Mouse (Mus musculus): ENCODE measurements around the gene Vapa. TPM values are rescaled to one million over a fixed set of nuclear protein-coding genes. Genes with fewer than 3 reads are reported as not detected.

Gene Vapa
- polyA plus RNA-seq, 1 experiment from 2014 or later: 167 TPM

GRCm38 (mm10) chr17:65615678-65616077 is 2.3 kb upstream of the Vapa start:
- Histone ChIP-seq H3K27ac (no peak overlapping the region), H3K4me2 (no peak overlapping the region), H3K27me3 (no peaks in the 10 kb centered on the region), H3K9ac (no peak overlapping the region), H3K4me1 (peaks cover 12% of the 10 kb centered on the region), H3K4me3 (replicated peaks) (no peak overlapping the region), H3K9me3 (replicated peaks) (no peaks in the 10 kb centered on the region), H3K36me3 (no peaks in the 10 kb centered on the region)
- WGBS: 42% methylated on average over 3 of the region's 3 CpGs
- no peak for ATAC-seq (replicated peaks; ENCODE audit: low FRiP score)

GRCm38 (mm10) chr17:65614431-65614830 is 1.1 kb upstream of the Vapa start:
- H3K4me1 ChIP-seq: peaks cover 18% of the 10 kb centered on the region
- peak overlapping the region; percentile 99 for H3K9ac ChIP-seq
- H3K27ac ChIP-seq: peak overlapping the region; percentile 99
- H3K27me3 ChIP-seq: no peaks in the 10 kb centered on the region
- H3K9me3 ChIP-seq (replicated peaks): no peaks in the 10 kb centered on the region
- peak overlapping the region; percentile 79 for H3K4me2 ChIP-seq
- H3K4me3 ChIP-seq (replicated peaks): peak overlapping the region; percentile 97
- ATAC-seq (replicated peaks; ENCODE audit: low FRiP score): no peak
- H3K36me3 ChIP-seq: no peaks in the 10 kb centered on the region
- under 1% methylated on average over 9 of the region's 9 CpGs for WGBS

DNA sequence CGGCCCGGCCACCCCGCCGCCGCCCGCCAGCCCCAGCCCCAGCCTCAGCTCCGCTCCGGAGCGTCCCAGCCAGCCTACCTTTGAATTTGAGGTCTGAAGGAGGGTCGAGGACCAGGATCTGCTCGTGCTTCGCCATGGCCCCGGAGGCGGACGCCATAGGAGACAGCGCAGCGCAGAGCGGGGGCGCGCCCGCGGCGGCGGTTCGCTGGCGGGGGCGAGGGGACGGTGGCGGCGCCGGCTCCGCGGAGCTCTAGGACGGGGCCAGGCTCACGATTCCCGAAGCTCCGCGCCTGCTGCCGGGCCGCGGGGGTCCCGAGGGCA is 253 bp downstream of the Vapa start:
- Histone ChIP-seq H3K4me1 (peaks cover 31% of the 10 kb centered on the region), H3K27ac (peak overlapping the region; percentile 99), H3K9me3 (replicated peaks) (no peaks in the 10 kb centered on the region), H3K36me3 (no peaks in the 10 kb centered on the region), H3K9ac (peak overlapping the region; percentile 99), H3K4me2 (peak overlapping the region; percentile 79), H3K4me3 (replicated peaks) (peak overlapping the region; percentile 97), H3K27me3 (no peaks in the 10 kb centered on the region)
- under 1% methylated on average over 39 of the region's 42 CpGs for WGBS
- ATAC-seq (replicated peaks; ENCODE audit: low FRiP score): peak; percentile 76

- H3K4me3 ChIP-seq (replicated peaks): peak overlapping the region; percentile 97
- peak overlapping the region; percentile 99 for H3K9ac ChIP-seq
- WGBS: 0% methylated on average over 63 of the region's 91 CpGs
- H3K9me3 ChIP-seq (replicated peaks): no peaks in the 10 kb centered on the region
- H3K27ac ChIP-seq: peak overlapping the region; percentile 99
- no peaks in the 10 kb centered on the region for H3K27me3 ChIP-seq
- peak overlapping the region; percentile 79 for H3K4me2 ChIP-seq
- peak; percentile 47 for ATAC-seq (replicated peaks; ENCODE audit: low FRiP score)
- peaks cover 36% of the 10 kb centered on the region for H3K4me1 ChIP-seq
- H3K36me3 ChIP-seq: no peaks in the 10 kb centered on the region
These were observed 789 bp downstream of the Vapa start for GRCm38 (mm10) chr17:65612391-65613141.

DNA sequence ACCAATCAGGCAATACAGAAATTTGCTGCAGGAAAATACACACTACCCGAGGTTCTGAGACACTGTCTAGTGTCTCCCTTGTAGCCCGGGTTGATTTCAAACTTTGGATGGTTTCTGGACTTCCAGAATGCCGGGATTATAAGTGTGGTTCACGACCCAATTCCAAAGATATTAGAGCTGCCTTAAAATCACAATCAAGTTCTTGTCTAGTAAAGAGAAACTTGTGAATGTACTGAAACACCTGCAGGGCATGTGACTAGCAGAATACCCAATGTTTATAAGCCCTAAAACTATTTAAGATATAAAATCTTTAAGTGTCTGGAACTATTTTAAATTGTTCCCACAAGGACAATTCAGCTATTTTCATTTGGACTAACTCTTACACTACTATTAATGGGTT is 1.6 kb downstream of the Vapa start:
- Histone ChIP-seq H3K4me3 (replicated peaks) (peak overlapping the region; percentile 97), H3K27ac (no peak overlapping the region), H3K4me2 (peak overlapping the region; percentile 79), H3K9ac (no peak overlapping the region), H3K9me3 (replicated peaks) (no peaks in the 10 kb centered on the region), H3K27me3 (no peaks in the 10 kb centered on the region), H3K36me3 (no peaks in the 10 kb centered on the region), H3K4me1 (peaks cover 43% of the 10 kb centered on the region)
- 6% methylated on average over 4 of the region's 4 CpGs for WGBS
- ATAC-seq (replicated peaks; ENCODE audit: low FRiP score): no peak

DNA sequence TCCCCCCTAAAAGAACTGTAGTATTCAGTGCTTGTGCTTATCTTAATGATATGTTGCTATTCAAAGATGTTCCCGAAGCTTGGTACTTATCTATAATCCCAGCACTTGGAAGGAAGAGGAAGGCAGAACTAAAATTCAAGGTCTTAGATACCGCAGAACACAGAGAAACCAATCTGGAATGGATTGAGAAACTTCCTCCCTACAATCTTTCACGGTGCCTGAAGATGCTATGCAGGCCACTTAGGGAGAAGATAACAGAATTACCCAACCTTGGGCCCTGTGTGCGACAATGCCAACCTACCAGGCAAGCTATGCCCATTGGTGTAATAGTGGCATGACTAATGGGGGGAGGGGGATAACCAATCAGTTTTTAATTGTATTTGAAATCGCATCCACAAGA is 4.6 kb downstream of the Vapa start:
- no peak overlapping the region for H3K27ac ChIP-seq
- ATAC-seq (replicated peaks; ENCODE audit: low FRiP score): no peak
- no peaks in the 10 kb centered on the region for H3K9me3 ChIP-seq (replicated peaks)
- H3K4me2 ChIP-seq: no peak overlapping the region
- WGBS: 74% methylated on average over 5 of the region's 5 CpGs
- no peaks in the 10 kb centered on the region for H3K36me3 ChIP-seq
- H3K4me1 ChIP-seq: peaks cover 55% of the 10 kb centered on the region
- H3K27me3 ChIP-seq: no peaks in the 10 kb centered on the region
- no peak overlapping the region for H3K9ac ChIP-seq
- no peak overlapping the region for H3K4me3 ChIP-seq (replicated peaks)

GRCm38 (mm10) chr17:65608312-65608687 is 5.1 kb downstream of the Vapa start:
- 88% methylated on average over 2 of the region's 2 CpGs for WGBS
- no peak overlapping the region for H3K27ac ChIP-seq
- H3K9me3 ChIP-seq (replicated peaks): no peaks in the 10 kb centered on the region

DNA sequence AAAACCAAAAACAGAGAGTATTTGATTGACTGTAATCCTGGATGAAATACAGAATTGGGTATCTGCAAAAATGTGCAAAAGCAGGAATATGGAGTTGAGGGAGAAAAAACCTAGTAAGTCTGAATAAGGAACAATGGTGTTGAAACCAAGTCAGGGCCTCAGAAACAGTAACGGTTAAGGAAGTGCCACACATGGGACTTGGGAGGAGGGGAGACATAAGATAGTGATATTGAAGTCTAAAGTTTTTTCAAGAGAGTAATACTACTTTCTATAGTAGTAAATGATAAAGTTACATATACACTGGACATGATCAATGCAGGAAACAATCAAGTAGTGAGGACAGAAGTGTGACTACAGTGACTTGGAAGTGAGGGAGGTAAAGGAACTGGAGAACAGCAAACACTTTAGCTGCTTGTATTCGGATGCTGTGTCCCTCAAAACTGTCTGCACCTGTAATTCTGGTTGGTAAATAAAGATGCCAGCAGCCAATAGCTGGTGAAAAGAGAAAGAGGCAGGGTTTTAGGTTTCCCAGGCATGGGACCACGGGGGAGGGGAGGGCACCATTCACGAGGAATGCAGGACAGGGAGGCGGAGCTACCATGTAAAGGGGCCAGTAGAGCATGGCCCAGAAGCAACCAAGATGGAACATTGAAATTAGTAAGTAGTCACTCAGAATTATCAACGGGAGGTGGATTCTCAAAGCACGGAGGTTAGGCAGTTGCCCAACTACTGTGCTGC is 5.6 kb downstream of the Vapa start:
- Histone ChIP-seq H3K4me3 (replicated peaks) (no peak overlapping the region), H3K4me2 (no peak overlapping the region), H3K4me1 (peaks cover 56% of the 10 kb centered on the region), H3K9ac (no peak overlapping the region), H3K27ac (no peak overlapping the region), H3K36me3 (no peaks in the 10 kb centered on the region), H3K9me3 (replicated peaks) (no peaks in the 10 kb centered on the region), H3K27me3 (no peaks in the 10 kb centered on the region)
- no peak for ATAC-seq (replicated peaks; ENCODE audit: low FRiP score)
- 52% methylated on average over 7 of the region's 7 CpGs for WGBS

More at GRCm38 (mm10) chr17:65608312-65608687, 5.1 kb downstream of the Vapa start:
- no peaks in the 10 kb centered on the region for H3K27me3 ChIP-seq
- H3K4me3 ChIP-seq (replicated peaks): no peak overlapping the region
- H3K9ac ChIP-seq: no peak overlapping the region
- peaks cover 56% of the 10 kb centered on the region for H3K4me1 ChIP-seq
- no peaks in the 10 kb centered on the region for H3K36me3 ChIP-seq
- no peak for ATAC-seq (replicated peaks; ENCODE audit: low FRiP score)
- no peak overlapping the region for H3K4me2 ChIP-seq

DNA sequence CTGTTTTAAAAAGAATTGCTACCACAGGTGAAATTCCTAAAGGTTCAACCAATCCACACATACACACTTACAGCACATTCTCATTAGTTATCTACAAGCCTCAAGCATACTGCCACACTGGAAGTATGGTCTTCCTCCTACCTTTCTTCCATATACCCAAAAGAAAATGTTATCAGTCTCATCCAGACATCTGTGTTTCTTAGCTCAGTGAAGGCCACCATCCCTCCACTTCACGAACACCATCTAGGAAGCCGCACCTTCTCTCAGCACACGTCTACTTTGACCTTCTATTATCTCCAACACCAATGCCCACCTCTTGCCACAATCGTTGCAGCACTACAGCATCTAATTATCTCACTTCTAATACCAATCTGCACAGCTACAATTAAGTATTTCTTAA is 7.3 kb downstream of the Vapa start:
- no peak overlapping the region for H3K27ac ChIP-seq
- no peak overlapping the region for H3K4me2 ChIP-seq
- H3K36me3 ChIP-seq: no peaks in the 10 kb centered on the region
- no peak for ATAC-seq (replicated peaks; ENCODE audit: low FRiP score)
- no peaks in the 10 kb centered on the region for H3K9me3 ChIP-seq (replicated peaks)
- H3K4me1 ChIP-seq: peaks cover 49% of the 10 kb centered on the region
- WGBS: 84% methylated on average over 4 of the region's 4 CpGs
- no peak overlapping the region for H3K9ac ChIP-seq
- no peaks in the 10 kb centered on the region for H3K27me3 ChIP-seq
- no peak overlapping the region for H3K4me3 ChIP-seq (replicated peaks)

- H3K4me3 ChIP-seq (replicated peaks): no peak overlapping the region
- no peaks in the 10 kb centered on the region for H3K27me3 ChIP-seq
- no peak overlapping the region for H3K9ac ChIP-seq
- H3K36me3 ChIP-seq: no peaks in the 10 kb centered on the region
- H3K9me3 ChIP-seq (replicated peaks): no peaks in the 10 kb centered on the region
- ATAC-seq (replicated peaks; ENCODE audit: low FRiP score): no peak
- no peak overlapping the region for H3K27ac ChIP-seq
- no peak overlapping the region for H3K4me2 ChIP-seq
- H3K4me1 ChIP-seq: peaks cover 45% of the 10 kb centered on the region
These were observed 8.5 kb downstream of the Vapa start for GRCm38 (mm10) chr17:65604892-65605291.

GRCm38 (mm10) chr17:65604315-65604714 is 9.0 kb downstream of the Vapa start:
- Histone ChIP-seq H3K36me3 (no peaks in the 10 kb centered on the region), H3K4me3 (replicated peaks) (no peak overlapping the region), H3K4me2 (no peak overlapping the region), H3K27ac (no peak overlapping the region), H3K9me3 (replicated peaks) (no peaks in the 10 kb centered on the region), H3K9ac (no peak overlapping the region), H3K4me1 (peaks cover 39% of the 10 kb centered on the region), H3K27me3 (no peaks in the 10 kb centered on the region)
- no peak for ATAC-seq (replicated peaks; ENCODE audit: low FRiP score)

DNA sequence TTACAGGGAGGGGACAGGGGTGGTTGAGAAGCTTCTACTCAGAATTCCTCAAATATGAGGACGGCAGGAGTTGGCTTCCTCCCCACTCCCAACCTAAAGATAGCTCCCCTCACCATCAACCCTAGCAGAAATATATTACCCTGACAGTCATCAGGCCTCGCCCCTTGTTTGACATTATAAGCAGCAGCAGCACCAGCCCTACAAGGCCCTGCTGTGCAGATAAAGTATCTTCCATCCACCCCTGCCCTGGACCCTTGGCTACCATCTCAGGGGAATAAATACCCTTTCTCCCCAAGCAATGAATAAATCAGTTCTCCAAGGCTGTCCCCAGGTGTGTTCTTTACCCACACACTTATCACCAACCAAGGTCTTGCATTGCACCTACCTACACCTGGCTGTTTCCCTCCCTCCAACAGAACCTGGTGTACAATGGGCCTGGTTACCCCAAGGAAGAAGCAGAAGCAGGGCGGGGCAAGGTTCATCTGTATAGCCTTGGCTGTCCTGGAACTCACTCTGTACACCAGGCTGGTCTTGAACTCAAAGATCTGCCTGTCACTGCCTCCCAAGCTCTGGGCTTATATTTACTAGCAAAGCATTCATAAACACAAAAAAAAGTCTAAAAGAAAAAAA is 15.4 kb downstream of the Vapa start:
- H3K4me1 ChIP-seq: peaks cover 9% of the 10 kb centered on the region
- no peak overlapping the region for H3K4me3 ChIP-seq (replicated peaks)
- H3K9me3 ChIP-seq (replicated peaks): no peaks in the 10 kb centered on the region
- no peak overlapping the region for H3K4me2 ChIP-seq
- H3K9ac ChIP-seq: no peak overlapping the region
- no peaks in the 10 kb centered on the region for H3K27me3 ChIP-seq
- WGBS: 64% methylated on average over 3 of the region's 3 CpGs
- H3K36me3 ChIP-seq: peaks cover 2% of the 10 kb centered on the region
- no peak overlapping the region for H3K27ac ChIP-seq
- ATAC-seq (replicated peaks; ENCODE audit: low FRiP score): no peak
